Mouse (Mus musculus): ENCODE measurements at regions not wholly inside any gene's neighbourhood (a gene's known extent, or its start where the extent isn't known, plus 50 kb on each side); places are given as distances from the start of the nearest gene placed in this dataset.

DNA sequence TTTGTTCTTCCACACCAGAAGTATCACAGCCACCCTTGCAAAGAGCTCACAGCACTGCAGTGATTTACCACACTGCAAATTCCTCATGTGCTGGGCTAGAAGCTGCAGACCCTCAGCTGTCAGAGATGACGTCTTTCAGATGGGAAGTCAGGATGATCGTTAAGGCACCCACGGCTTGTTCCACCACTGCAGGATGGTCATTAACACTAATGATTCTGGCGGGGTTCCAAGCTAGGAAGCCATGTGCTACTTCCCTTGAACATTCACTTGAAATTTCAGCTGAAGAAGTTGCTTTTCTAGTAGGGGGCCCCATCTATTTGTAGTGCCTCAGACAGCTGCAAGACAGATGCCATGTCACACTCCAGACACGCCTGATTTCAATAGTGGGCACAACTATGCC, 181.8 kb upstream of the Gm10295 start:
- DNase-seq (ENCODE audit: low spot score) = no peak
- H3K4me3 ChIP-seq = no peak overlapping the region
- no peaks in the 10 kb centered on the region for H3K4me1 ChIP-seq (replicated peaks)
- no peaks in the 10 kb centered on the region for H3K27me3 ChIP-seq (ENCODE audit: insufficient read depth, poor library complexity, severe bottlenecking)
- WGBS = 75% methylated on average over 5 of the region's 5 CpGs
- no peaks in the 10 kb centered on the region for H3K36me3 ChIP-seq
- no peak overlapping the region for H3K27ac ChIP-seq
- no peaks in the 10 kb centered on the region for H3K9me3 ChIP-seq

DNA sequence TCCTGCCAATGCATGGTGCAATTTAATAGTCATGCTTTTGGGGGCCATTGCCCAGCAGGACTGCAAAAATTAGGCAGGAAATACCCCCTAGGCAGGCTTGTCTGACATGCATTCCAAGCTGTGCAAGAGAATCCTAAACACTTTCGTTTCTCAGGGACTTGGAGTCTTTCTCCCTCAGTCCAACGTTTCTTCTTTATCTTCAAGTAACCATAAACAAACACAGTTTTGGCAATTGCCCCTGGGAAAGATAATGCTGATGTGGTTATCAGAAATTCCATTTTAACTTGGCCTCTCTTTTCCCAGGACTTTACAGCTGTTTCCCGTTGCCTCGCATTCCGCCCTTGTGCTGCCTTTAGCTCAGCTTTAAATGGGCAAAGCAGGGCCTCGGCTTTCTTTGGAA, 180.2 kb upstream of the Gm10295 start:
- Histone ChIP-seq H3K4me1 (replicated peaks) (no peaks in the 10 kb centered on the region), H3K27me3 (ENCODE audit: insufficient read depth, poor library complexity, severe bottlenecking) (no peaks in the 10 kb centered on the region), H3K36me3 (no peaks in the 10 kb centered on the region), H3K4me3 (no peak overlapping the region), H3K9me3 (no peaks in the 10 kb centered on the region), H3K27ac (no peak overlapping the region)
- 66% methylated on average over 6 of the region's 6 CpGs for WGBS
- DNase-seq (ENCODE audit: low spot score) = no peak

DNA sequence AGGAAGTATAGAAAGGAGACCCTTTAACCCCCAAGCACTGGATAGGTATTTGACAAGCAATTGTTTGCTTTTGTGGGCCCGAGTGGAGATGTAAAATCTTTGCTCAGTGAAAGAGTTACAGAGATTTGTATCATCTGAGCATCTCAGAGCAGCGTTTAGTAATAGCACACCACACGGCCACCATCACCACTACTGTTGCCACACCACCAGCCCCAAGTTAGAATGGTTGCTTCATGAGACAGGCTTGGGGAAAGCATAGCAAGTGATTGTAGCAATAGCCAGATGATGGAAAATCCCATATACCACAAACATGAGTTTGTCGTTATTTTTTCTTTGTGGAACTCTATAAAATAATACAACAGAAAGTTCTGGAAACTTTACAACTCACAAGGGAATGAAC, 179.6 kb upstream of the Gm10295 start:
- Histone ChIP-seq H3K4me1 (replicated peaks) (no peaks in the 10 kb centered on the region), H3K36me3 (no peaks in the 10 kb centered on the region), H3K4me3 (no peak overlapping the region), H3K27me3 (ENCODE audit: insufficient read depth, poor library complexity, severe bottlenecking) (no peaks in the 10 kb centered on the region), H3K27ac (no peak overlapping the region), H3K9me3 (no peaks in the 10 kb centered on the region)
- DNase-seq (ENCODE audit: low spot score) = no peak
- WGBS = 91% methylated on average over 4 of the region's 4 CpGs

DNA sequence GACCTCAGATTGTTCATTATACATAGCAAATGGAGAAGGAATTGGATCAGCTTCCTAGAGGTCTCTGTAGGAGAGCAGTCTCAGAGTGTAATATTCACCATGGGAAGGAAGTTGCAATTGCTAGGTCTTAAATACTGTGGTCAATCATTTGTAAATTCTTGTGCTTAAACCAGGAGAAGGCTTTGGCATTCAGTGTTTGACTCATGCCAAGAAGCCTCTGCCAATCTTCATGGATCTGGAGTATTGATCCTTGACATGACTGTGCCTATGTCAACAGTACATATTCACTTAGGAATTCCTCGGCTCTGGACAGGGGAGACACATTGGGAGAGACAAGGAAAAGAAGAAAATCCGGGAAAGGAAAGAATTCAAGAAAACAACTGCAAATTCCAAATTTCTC, 174.9 kb upstream of the Gm10295 start:
- H3K27ac ChIP-seq = no peak overlapping the region
- no peaks in the 10 kb centered on the region for H3K4me1 ChIP-seq (replicated peaks)
- DNase-seq (ENCODE audit: low spot score) = no peak
- WGBS = 82% methylated on average over 2 of the region's 2 CpGs
- H3K9me3 ChIP-seq = no peaks in the 10 kb centered on the region
- H3K27me3 ChIP-seq (ENCODE audit: insufficient read depth, poor library complexity, severe bottlenecking) = no peaks in the 10 kb centered on the region
- H3K4me3 ChIP-seq = no peak overlapping the region
- no peaks in the 10 kb centered on the region for H3K36me3 ChIP-seq

DNA sequence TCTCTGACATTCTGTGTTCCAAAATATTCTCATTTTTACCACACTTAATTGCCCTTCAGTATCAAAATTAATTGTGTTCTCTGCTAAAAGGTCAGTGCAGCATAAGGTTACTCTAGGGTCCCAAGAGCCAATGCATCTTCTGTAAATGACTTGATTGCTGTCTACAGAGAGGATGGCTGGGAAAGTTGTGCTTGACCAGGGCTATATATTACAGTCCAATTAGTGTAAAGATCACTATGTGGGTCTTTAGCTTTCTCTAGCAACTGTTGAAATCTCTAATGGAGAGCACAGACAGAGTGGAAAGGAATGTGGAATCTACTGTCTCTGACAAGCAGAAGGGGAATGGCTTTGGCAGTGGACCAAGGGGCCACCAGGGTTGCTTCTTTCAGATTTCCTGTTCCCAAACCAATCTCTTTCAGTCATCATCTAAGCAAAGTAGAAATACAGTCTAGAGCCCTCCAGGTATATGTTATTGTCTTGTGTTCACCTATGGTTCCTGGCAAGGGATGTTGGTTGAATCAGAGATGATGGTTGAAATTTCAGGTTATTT, 173.4 kb upstream of the Gm10295 start:
- no peak overlapping the region for H3K4me3 ChIP-seq
- H3K27me3 ChIP-seq (ENCODE audit: insufficient read depth, poor library complexity, severe bottlenecking) = no peaks in the 10 kb centered on the region
- H3K9me3 ChIP-seq = no peaks in the 10 kb centered on the region
- no peaks in the 10 kb centered on the region for H3K36me3 ChIP-seq
- no peak for DNase-seq (ENCODE audit: low spot score)
- no peaks in the 10 kb centered on the region for H3K4me1 ChIP-seq (replicated peaks)
- H3K27ac ChIP-seq = no peak overlapping the region

DNA sequence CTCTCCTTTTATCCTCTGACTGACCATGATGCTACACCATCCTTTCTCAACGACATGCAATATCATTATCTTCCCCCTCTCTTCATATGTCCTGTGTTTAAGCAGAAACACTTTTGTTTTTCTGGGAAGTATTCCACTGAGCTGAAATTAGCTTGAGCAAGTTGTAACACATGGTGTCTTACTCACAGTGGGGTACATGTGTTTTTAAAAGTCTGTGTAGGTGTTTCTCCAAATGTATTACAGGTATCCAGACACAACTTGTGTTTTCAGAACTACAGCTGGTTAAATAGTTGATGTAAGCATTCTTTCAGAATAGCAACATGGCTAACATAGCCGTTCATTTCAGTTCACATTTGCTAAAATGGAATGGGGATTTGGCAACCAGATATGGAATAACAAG, 172.8 kb upstream of the Gm10295 start:
- no peak for DNase-seq (ENCODE audit: low spot score)
- H3K4me1 ChIP-seq (replicated peaks) = no peaks in the 10 kb centered on the region
- no peaks in the 10 kb centered on the region for H3K9me3 ChIP-seq
- no peaks in the 10 kb centered on the region for H3K27me3 ChIP-seq (ENCODE audit: insufficient read depth, poor library complexity, severe bottlenecking)
- 82% methylated on average over 2 of the region's 2 CpGs for WGBS
- H3K4me3 ChIP-seq = no peak overlapping the region
- H3K36me3 ChIP-seq = no peaks in the 10 kb centered on the region
- no peak overlapping the region for H3K27ac ChIP-seq

DNA sequence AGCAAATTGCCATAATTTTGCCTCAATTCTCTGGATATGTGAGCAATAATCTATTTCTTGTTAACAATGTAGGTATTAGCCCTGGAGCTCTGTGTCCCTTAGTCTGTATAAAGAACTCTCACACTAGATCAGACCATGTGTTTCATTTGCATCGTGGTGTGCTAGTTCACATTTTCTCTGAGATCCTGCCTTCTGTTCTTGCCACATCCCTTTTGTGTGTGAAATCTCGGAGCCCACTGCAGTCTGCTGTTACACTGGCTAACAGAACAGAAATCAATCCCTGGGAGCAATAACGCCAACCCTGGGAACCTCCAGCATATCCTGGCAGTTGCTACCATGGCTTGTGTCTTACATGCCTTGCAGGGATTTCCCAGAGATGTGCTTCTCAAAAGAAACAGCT, 156.1 kb upstream of the Gm10295 start:
- DNase-seq (ENCODE audit: low spot score) = no peak
- 86% methylated on average over 3 of the region's 3 CpGs for WGBS

DNA sequence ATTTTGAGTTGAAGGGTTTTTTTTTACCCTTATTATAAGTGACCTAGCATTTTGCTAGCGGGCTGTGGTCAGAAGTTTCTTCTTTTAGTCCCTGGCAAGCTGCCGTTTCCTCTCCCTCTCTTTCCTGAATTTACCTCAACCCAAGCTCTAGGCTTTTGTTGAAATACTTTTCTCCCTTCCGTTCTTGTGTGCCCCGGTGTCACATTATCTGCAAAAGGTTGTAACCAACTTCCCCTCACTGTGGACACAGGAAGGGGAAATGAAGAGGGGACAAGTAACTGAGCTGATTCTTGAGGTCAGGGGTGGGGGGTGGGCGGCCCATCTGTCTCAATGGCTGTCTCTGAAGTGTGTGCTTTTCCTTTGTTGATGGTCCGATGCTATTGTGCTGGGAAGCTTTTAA, 149.4 kb upstream of the Gm10295 start:
- 53% methylated on average over 6 of the region's 6 CpGs for WGBS
- H3K9me3 ChIP-seq = no peaks in the 10 kb centered on the region
- no peaks in the 10 kb centered on the region for H3K36me3 ChIP-seq
- no peak overlapping the region for H3K27ac ChIP-seq
- peaks cover 8% of the 10 kb centered on the region; the same call in 1 of the 2 replicates for H3K4me1 ChIP-seq (replicated peaks)
- no peaks in the 10 kb centered on the region for H3K27me3 ChIP-seq (ENCODE audit: insufficient read depth, poor library complexity, severe bottlenecking)
- peak; percentile 14 for DNase-seq (ENCODE audit: low spot score)
- no peak overlapping the region for H3K4me3 ChIP-seq

More for the DNA sequence above, 156.1 kb upstream of the Gm10295 start:
- Histone ChIP-seq H3K9me3 (no peaks in the 10 kb centered on the region), H3K4me3 (no peak overlapping the region), H3K27ac (no peak overlapping the region), H3K27me3 (ENCODE audit: insufficient read depth, poor library complexity, severe bottlenecking) (no peaks in the 10 kb centered on the region), H3K36me3 (no peaks in the 10 kb centered on the region), H3K4me1 (replicated peaks) (no peaks in the 10 kb centered on the region)

DNA sequence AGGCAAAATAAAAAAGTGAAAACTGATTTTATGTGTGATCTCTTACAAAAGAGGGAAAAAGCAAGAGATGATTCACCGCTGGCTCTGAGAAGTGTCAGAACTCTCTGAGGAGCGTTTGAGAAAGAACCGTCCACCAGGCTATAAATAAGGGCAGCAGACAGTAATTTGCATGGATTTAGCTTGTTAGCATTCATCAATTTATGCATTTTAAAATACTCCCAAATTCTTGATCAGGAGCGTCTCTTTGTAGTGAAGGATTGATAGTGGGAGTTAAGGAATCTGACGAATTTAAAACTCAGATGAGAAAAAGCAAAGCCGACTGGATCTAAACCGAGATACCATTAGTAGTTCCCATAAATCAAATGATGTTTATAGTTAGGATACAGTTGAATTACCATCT, 146.8 kb upstream of the Gm10295 start:
- 91% methylated on average over 7 of the region's 7 CpGs for WGBS
- Histone ChIP-seq H3K27ac (no peak overlapping the region), H3K9me3 (no peaks in the 10 kb centered on the region), H3K36me3 (no peaks in the 10 kb centered on the region), H3K4me3 (no peak overlapping the region), H3K27me3 (ENCODE audit: insufficient read depth, poor library complexity, severe bottlenecking) (no peaks in the 10 kb centered on the region), H3K4me1 (replicated peaks) (peaks cover 8% of the 10 kb centered on the region; the same call in 1 of the 2 replicates)
- DNase-seq (ENCODE audit: low spot score) = no peak

DNA sequence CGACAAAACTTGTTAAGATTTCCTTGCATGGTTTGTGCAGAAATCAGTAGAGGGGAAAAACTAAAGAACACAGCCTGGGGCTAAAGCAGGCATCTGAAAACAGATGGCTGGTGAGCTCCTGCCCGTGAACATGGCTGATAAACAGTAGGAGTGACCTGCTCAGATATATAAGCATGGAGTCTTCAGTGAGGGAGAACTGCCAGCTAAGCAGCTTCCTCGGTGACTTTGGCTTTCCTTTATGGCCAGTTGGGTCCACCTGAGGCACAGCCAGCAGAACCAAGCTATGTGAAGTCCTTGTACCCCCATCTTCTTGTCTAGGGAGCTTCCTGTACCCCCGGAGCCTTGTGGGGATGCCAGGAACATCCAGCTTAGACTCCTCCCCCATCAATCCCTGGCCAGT, 139.8 kb upstream of the Gm10295 start:
- Histone ChIP-seq H3K36me3 (no peaks in the 10 kb centered on the region), H3K9me3 (no peaks in the 10 kb centered on the region), H3K4me1 (replicated peaks) (no peaks in the 10 kb centered on the region), H3K4me3 (no peak overlapping the region), H3K27me3 (ENCODE audit: insufficient read depth, poor library complexity, severe bottlenecking) (no peaks in the 10 kb centered on the region), H3K27ac (no peak overlapping the region)
- 78% methylated on average over 4 of the region's 4 CpGs for WGBS
- no peak for DNase-seq (ENCODE audit: low spot score)

DNA sequence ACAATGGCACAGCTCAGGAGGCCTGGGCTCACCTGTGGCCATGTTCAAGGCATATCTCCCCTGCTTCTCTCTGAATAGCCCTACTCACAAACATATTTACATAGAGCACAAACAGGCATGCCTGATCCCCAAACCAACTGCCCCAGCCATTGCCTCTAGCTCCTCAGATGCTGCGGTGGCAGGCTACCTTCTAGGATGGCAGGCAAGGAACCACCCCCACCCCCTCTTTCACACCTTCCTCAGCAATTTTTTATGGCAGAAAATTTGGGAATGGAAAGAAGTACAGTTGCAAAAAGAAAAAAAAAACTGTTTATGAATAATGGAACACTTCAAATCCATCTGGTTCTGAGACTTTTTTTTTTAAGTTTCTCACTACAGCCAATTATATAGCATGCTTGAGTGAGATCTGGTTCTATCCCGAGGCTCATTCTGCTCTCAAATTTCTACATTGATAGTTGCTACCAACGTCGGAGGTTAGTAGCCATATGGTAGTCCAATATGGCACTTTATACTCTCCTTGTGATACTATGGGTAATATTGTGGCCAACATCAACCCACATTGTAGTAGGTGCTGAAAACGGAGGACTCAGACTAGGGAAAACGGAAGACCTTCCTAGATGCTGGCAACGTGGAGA, 136.8 kb upstream of the Gm10295 start:
- Histone ChIP-seq H3K4me1 (replicated peaks) (no peaks in the 10 kb centered on the region), H3K27ac (no peak overlapping the region), H3K27me3 (ENCODE audit: insufficient read depth, poor library complexity, severe bottlenecking) (no peaks in the 10 kb centered on the region), H3K4me3 (no peak overlapping the region), H3K9me3 (no peaks in the 10 kb centered on the region), H3K36me3 (no peaks in the 10 kb centered on the region)
- no peak for DNase-seq (ENCODE audit: low spot score)
- WGBS = 89% methylated on average over 7 of the region's 7 CpGs

DNA sequence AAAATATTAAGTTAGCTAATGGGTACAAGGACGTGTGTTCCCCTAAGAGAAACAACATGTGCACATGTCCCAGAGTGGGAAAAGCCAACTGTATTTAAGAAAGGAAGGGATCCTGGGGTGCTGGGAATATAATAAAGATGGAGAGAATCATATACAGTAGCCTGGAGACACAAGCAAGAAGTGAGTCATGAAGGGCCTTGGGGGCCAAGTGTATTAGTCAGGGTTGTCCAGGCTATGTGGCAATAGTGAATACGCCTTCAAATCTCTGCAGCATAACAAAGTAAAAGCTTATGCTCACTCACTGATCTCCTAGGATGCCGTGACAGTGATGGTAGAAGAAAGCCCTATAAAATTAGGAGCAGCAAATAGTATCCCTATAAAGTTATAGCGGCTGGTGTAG, 124.1 kb upstream of the Gm10295 start:
- H3K27me3 ChIP-seq (ENCODE audit: insufficient read depth, poor library complexity, severe bottlenecking) = no peaks in the 10 kb centered on the region
- no peaks in the 10 kb centered on the region for H3K36me3 ChIP-seq
- WGBS = 88% methylated on average over 4 of the region's 4 CpGs
- H3K9me3 ChIP-seq = no peaks in the 10 kb centered on the region
- DNase-seq (ENCODE audit: low spot score) = no peak
- H3K27ac ChIP-seq = no peak overlapping the region
- H3K4me3 ChIP-seq = no peak overlapping the region
- peaks cover 15% of the 10 kb centered on the region for H3K4me1 ChIP-seq (replicated peaks)

DNA sequence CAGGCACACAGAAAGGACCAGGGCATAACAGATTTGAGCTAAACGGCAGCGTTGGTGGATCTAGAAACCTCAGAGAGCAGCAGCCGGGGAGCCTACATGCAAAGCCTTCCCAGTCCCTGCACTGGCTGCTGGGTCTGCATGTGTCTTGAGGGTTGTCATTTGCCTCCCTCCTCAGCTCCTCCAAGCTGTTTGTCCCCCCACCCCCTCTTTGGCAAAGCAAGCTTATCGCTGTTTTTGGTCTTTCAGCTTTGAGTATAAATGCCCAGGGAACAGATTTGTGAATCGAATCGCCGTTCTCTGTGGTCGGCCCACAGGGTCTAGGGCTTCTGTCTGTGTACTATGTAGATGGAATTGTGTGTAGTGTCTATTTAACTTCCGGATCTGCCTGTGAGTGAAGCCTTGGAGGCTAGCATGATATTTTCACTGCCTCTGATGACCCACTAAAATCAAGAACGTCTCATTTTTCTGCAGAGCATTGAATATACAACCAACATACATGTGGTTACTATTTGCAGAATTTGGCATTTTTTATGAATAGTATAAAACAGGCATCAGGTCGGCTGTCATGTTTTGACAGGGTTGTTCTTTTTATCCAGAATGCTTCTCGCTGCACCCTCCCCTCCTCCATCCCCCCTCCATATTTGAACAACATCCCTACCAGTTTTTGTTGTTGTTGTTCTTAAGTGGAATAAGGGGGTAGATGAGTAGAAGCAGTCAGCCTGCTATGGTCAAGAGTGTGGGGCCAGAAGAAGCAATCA, 121.3 kb upstream of the Gm10295 start:
- 82% methylated on average over 12 of the region's 12 CpGs for WGBS
- Histone ChIP-seq H3K36me3 (no peaks in the 10 kb centered on the region), H3K27me3 (ENCODE audit: insufficient read depth, poor library complexity, severe bottlenecking) (no peaks in the 10 kb centered on the region), H3K9me3 (no peaks in the 10 kb centered on the region), H3K4me3 (no peak overlapping the region), H3K27ac (peak overlapping the region; percentile 23; the same call in 1 of the 2 replicates), H3K4me1 (replicated peaks) (peaks cover 18% of the 10 kb centered on the region)
- no peak for DNase-seq (ENCODE audit: low spot score)

Measured in hindbrain, embryonic 10.5 days (tissue).